Mouse (Mus musculus): Measurements from ENCODE around the gene Mau2.

Gene Mau2

DNA sequence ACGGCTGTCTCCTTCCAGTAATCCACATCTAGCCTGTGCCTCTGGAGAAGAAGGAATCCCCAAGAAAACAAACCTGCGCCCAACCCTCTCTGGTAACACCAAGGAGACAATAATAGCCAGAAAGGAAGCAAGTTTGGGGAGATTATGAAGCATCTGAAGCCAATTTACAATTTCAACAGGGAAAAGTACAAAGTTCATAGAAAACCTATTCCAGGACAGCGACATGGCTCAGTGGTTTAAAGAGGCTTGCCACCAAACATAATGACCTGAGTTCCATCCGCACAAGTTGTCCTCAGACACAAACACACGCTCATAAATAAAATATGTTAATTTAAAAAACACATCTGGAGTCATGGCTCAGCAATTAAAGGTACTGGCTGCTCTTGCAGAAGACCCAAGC, 67.7 kb downstream of the Mau2 start:
- DNase-seq (ENCODE audit: extremely low spot score, low read depth, low spot score) = no peak

DNA sequence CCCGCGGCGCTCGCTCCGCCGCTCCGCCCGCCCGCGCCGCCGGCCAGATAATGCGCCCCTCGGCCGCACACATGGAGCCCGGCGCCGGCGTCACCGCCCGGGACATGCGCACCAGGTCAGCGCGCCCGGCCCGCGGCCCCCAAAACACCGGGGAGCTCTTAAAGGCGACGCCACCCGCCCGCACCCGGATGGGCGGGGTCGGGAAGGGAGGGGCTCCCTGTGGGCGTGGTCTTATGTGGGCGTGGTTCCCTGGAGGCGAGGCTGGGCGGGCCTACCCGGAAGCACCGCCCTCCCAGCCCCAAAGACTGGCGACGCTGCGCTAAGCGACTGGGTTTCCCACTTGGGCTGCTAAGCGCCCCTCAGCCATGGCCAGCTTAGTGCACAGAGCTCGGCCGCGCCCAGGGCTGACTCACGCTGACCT, 68.3 kb downstream of the Mau2 start:
- peak; percentile 71 for DNase-seq (ENCODE audit: extremely low spot score, low read depth, low spot score)

- no peak for DNase-seq (ENCODE audit: extremely low spot score, low read depth, low spot score)
Observed at GRCm38 (mm10) chr8:69973442-69974161, 68.9 kb downstream of the Mau2 start.

GRCm38 (mm10) chr8:69973063-69973441, 69.5 kb downstream of the Mau2 start:
- DNase-seq (ENCODE audit: extremely low spot score, low read depth, low spot score) = no peak

DNA sequence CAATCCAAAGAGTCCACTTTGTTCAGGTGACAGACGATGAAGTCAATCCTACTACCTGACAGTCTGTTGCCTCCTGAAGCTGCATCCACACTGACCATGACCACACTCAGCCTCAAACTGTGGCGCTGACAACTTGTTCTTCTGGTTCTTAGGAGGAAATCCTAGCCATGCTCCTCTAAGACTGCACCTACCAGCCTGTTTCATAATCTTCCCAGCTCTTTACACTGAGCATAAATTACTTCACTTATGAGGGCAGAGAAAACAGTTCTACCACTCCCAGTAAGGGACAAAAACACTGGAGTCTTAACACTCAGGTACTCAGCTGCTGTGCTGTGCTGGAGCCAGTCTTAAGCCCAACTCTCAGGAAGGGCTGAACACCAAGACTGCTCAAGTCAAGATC, 71.7 kb downstream of the Mau2 start:
- DNase-seq (ENCODE audit: extremely low spot score, low read depth, low spot score) = no peak

DNA sequence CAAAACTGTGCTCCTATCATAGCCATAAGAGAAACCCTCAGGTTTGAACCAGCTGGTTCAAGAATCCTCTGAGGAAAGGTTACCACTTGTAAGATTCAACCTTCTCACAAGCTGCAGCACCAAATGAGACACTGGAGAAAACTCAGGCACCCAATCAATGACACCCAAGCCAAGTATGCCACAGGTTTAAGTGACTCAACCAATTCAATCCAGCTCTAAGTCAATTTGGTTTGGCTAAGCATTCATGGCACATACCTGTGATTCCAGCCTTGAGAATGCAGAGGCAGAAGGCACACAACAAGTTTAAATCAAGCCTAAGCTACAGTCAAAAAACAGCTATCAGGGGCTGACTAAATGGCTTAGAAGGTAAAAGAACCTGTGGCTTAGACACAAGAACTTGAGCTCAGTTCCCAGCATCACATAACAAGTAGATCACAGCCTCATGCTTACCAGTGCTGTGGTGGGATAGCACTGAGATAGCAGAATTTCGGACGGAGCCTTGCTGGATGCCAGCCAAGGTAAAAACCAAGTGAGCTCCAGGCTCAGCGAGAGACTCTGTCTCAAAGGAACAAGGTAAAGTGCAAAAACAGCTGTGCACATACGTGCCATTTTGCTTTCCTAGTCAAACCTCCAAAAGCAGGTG, 75.1 kb downstream of the Mau2 start:
- no peak for DNase-seq (ENCODE audit: extremely low spot score, low read depth, low spot score)
